Mouse (Mus musculus) liver, embryonic 14.5 days (tissue): ENCODE measurements around the gene Prdx6b. TPM values are rescaled to one million over a fixed set of nuclear protein-coding genes. Genes with fewer than 3 reads are reported as not detected.

Source experiments
- ATAC-seq: fragments of 200-750 bp; cut with Nextera tagmentation; 2 replicates; pipeline ENCODE4 v1.8.0; 2017; ENCODE audit warnings: moderate number of reproducible peaks, mild to moderate bottlenecking, moderate library complexity; ENCODE audit not compliant: insufficient read depth
- DNase-seq, 3 experiments: peaks; one replicate each; pipeline ENCODE4 v3.0.0-alpha.2; 2012 to 2013; ENCODE audit warnings: low read depth in 3 of 3, low spot score in 3 of 3
- H3K27ac ChIP-seq: fragments of 300-500 bp; sonication (generic); 2 replicates; pipeline ENCODE4 v1.5.1; 2014; ENCODE audit warnings: moderate library complexity, mild to moderate bottlenecking, control low read depth, inconsistent platforms
- H3K27me3 ChIP-seq: fragments of 300-500 bp; sonication (generic); 2 replicates; pipeline ENCODE4 v1.6.1; 2014; ENCODE audit warnings: mild to moderate bottlenecking, low read length, moderate library complexity; ENCODE audit not compliant: control insufficient read depth, insufficient read depth
- H3K36me3 ChIP-seq: fragments of 300-500 bp; sonication (generic); replicated peaks from 2 replicates; pipeline ENCODE4 v1.6.1; 2014; ENCODE audit warnings: low read depth; ENCODE audit not compliant: control insufficient read depth, insufficient read depth
- H3K4me1 ChIP-seq, 2 experiments: fragments of 200-500 bp in 1 of 2; fragments of 300-500 bp in 1 of 2; sonication (generic) in 1 of 2; replicated peaks; 2 replicates each; pipeline ENCODE4 v1.6.1; 2012 to 2014; ENCODE audit warnings: antibody characterized with exemption in 1 of 2, inconsistent platforms in 1 of 2, low read length in 1 of 2; ENCODE audit not compliant: control insufficient read depth in 2 of 2, insufficient read depth in 2 of 2
- H3K4me2 ChIP-seq: fragments of 300-500 bp; sonication (generic); 2 replicates; pipeline ENCODE4 v1.6.1; 2014; ENCODE audit warnings: low read depth, mild to moderate bottlenecking, control low read depth, moderate library complexity
- H3K4me3 ChIP-seq, 2 experiments: fragments of 200-500 bp in 1 of 2; fragments of 300-500 bp in 1 of 2; sonication (generic) in 1 of 2; 2 replicates each; pipeline ENCODE4 v1.5.1; 2012 to 2014; ENCODE audit warnings: low read depth in 2 of 2, low read length in 2 of 2, mild to moderate bottlenecking in 2 of 2, control low read depth in 1 of 2, inconsistent platforms in 1 of 2, moderate library complexity in 1 of 2; ENCODE audit not compliant: insufficient read depth in 1 of 2
- H3K9ac ChIP-seq: fragments of 300-500 bp; sonication (generic); replicated peaks from 2 replicates; pipeline ENCODE4 v1.6.1; 2014; ENCODE audit warnings: mild to moderate bottlenecking, control low read depth, moderate library complexity
- H3K9me3 ChIP-seq: fragments of 300-500 bp; sonication (generic); 2 replicates; pipeline ENCODE4 v1.6.1; 2016; ENCODE audit warnings: low read length, mixed read lengths; ENCODE audit not compliant: control insufficient read depth
- CTCF ChIP-seq: IDR thresholded peaks from 2 replicates; pipeline ENCODE4 v1.5.1; 2016; ENCODE audit warnings: antibody characterized with exemption, low read depth, control low read depth
- EP300 ChIP-seq: IDR thresholded peaks from 2 replicates; pipeline ENCODE4 v1.6.1; 2016; ENCODE audit warnings: antibody characterized with exemption, low read depth
- WGBS: fragments of 180-500 bp; shearing (Covaris S2); extraction: QIAGEN DNeasy Blood & Tissue Kit; methylation state at CpG from one replicate; pipeline ENCODE4 v1.1.7; 2014; ENCODE audit not compliant: insufficient replicate concordance; 5-methylcytosine and 5-hydroxymethylcytosine counted together
- polyA plus RNA-seq, 2 experiments: library from polyadenylated mRNA; depleted of rRNA in 1 of 2; stranded (reverse) in 1 of 2; unstranded in 1 of 2; fragments of >200 nt; fragmentation: Nextera tagmentation in 1 of 2; extraction: Ambion mirVana in 1 of 2; gene quantifications; 2 replicates each; pipeline versions ENCODE4 v1.2.1 to v1.2.3; 2012 to 2014

The Prdx6b gene
- polyA plus RNA-seq (2012; rRNA removed) (not detected in 2 replicates), polyA plus RNA-seq (2014; fragmentation: Nextera tagmentation; extraction: Ambion mirVana) (not detected in 2 replicates)

GRCm38 (mm10) chr2:80292172-80292571, at the start of gene Prdx6b:
Gene Prdx6b, plus strand, starts transcription at chr2:80292472.
- H3K9ac ChIP-seq = no peak within 1 kb of the TSS
- DNase-seq (no peak), ATAC-seq (no peak)
- H3K4me1 ChIP-seq = no peaks in the 10 kb centered on the region
- H3K36me3 ChIP-seq = no peaks in the 10 kb centered on the region
- TF ChIP-seq EP300 (no peak), CTCF (no peak)
- H3K27me3 ChIP-seq = no peaks in the 10 kb centered on the region
- H3K27ac ChIP-seq = no peak within 1 kb of the TSS
- H3K4me2 ChIP-seq = no peak within 1 kb of the TSS
- no peak within 1 kb of the TSS for H3K4me3 ChIP-seq
- H3K9me3 ChIP-seq = no peaks in the 10 kb centered on the region
- WGBS = 61% methylated on average over 8 of the region's 8 CpGs

- no peak overlapping the region for H3K9ac ChIP-seq
- DNase-seq = no peak
Observed at GRCm38 (mm10) chr2:80247466-80247865, 44.8 kb upstream of the Prdx6b start.

GRCm38 (mm10) chr2:80247868-80248267, 44.4 kb upstream of the Prdx6b start:
- no peak for DNase-seq
- ATAC-seq = no peak
- no peak overlapping the region for H3K9ac ChIP-seq
- H3K4me2 ChIP-seq = no peak overlapping the region
- H3K4me3 ChIP-seq = no peak overlapping the region
- no peaks in the 10 kb centered on the region for H3K4me1 ChIP-seq
- no peak for TF ChIP-seq EP300
- no peak for TF ChIP-seq CTCF
- no peak overlapping the region for H3K27ac ChIP-seq
- H3K9me3 ChIP-seq = no peaks in the 10 kb centered on the region
- H3K27me3 ChIP-seq = no peaks in the 10 kb centered on the region
- H3K36me3 ChIP-seq = no peaks in the 10 kb centered on the region

More at GRCm38 (mm10) chr2:80247466-80247865, 44.8 kb upstream of the Prdx6b start:
- 68% methylated on average over 3 of the region's 3 CpGs for WGBS
- no peak overlapping the region for H3K27ac ChIP-seq
- no peaks in the 10 kb centered on the region for H3K9me3 ChIP-seq
- no peaks in the 10 kb centered on the region for H3K36me3 ChIP-seq
- H3K4me3 ChIP-seq = no peak overlapping the region
- no peaks in the 10 kb centered on the region for H3K4me1 ChIP-seq
- no peaks in the 10 kb centered on the region for H3K27me3 ChIP-seq
- no peak overlapping the region for H3K4me2 ChIP-seq
- no peak for ATAC-seq
- no peak for TF ChIP-seq EP300
- no peak for TF ChIP-seq CTCF

DNA sequence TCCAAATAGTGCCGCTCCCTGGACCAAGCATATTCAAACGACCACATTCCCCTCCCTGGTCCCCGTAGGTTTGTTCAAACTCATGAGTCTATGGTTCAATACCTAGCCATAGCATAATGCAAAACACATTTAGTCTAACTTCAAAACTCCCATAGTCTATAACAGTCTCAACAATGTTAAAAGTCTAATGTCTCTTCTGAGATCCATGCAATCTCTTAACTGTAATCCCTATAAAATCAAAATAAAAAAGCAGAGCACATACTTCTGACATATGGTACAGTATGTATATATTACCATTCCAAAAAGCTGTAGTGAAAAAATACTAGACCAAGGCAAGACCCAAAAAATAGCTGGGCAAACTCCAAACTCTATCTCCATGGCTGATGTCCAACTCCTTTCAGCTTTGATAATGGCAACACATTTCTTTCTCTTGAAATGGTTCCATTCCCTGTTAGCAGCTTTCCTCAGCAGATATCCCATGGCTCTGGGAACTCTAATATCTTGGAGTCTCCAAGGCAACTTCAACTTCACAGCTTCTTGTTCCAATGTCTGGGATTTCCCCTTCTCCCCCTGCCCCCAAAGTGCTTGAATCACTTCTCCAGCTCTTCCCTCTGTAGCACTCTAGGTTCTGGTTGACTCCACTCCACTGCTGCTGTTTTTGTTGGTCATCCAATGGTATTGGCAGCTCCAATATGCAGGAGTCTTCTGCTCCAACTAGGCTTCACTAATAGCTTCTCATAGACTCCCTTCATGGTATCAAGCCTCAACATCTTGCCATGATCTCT, 32.2 kb upstream of the Prdx6b start:
- no peak overlapping the region for H3K9ac ChIP-seq
- H3K27ac ChIP-seq = no peak overlapping the region
- H3K27me3 ChIP-seq = no peaks in the 10 kb centered on the region
- no peaks in the 10 kb centered on the region for H3K9me3 ChIP-seq
- no peaks in the 10 kb centered on the region for H3K36me3 ChIP-seq
- whole genome bisulfite sequencing = 48% methylated on average over 3 of the region's 3 CpGs
- H3K4me2 ChIP-seq = no peak overlapping the region
- ATAC-seq (no peak), DNase-seq (no peak)
- H3K4me3 ChIP-seq = no peak overlapping the region
- TF ChIP-seq EP300 (no peak), CTCF (no peak)
- no peaks in the 10 kb centered on the region for H3K4me1 ChIP-seq

GRCm38 (mm10) chr2:80266894-80267293, 25.4 kb upstream of the Prdx6b start:
- Histone ChIP-seq H3K9me3 (no peaks in the 10 kb centered on the region), H3K4me3 (no peak overlapping the region), H3K36me3 (no peaks in the 10 kb centered on the region), H3K9ac (no peak overlapping the region), H3K4me1 (no peaks in the 10 kb centered on the region), H3K27me3 (no peaks in the 10 kb centered on the region), H3K27ac (no peak overlapping the region), H3K4me2 (no peak overlapping the region)
- ATAC-seq (no peak), DNase-seq (peak; percentile 10 to 19 (median 12))
- TF ChIP-seq CTCF (peak; percentile 72), EP300 (no peak; the same call in 1 of the 2 replicates)
- 10% methylated on average over 11 of the region's 11 CpGs for whole genome bisulfite sequencing
